Mouse (Mus musculus) ES-Bruce4 (cell line): ENCODE measurements around the gene Mib2.
"Not testable (repeated sequence)": the region's sequence is repeated elsewhere in the genome, so short reads cannot be mapped to it uniquely, and the experiment has no call there.

Experiments used
- CTCF ChIP-seq: IDR thresholded peaks from one replicate; pipeline ENCODE4 v1.8.1; 2011; ENCODE audit warnings: low read depth, low read length
- EP300 ChIP-seq: IDR thresholded peaks from 2 replicates; pipeline ENCODE4 v1.6.1; 2011; ENCODE audit warnings: low read depth, low read length; ENCODE audit not compliant: insufficient read depth

DNA sequence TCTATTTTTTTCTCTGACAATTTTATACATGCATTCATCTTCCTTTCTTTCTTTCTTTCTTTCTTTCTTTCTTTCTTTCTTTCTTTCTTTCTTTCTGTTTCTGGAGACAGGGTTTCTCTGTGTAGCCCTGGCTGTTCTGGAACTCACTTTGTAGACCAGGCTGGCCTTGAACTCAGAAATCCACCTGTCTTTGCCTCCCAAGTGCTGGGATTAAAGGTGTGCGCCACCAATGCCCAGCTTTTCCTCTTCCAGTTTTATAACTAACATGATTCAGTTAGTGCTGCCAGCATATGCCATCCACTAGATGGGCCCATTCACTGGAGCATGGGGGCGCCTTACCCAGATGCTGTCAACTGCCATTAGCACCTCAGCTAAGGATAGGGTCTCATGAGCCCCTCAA lies 23.7 kb downstream of the Mib2 start, which contains the start of gene Gm10563:
- not testable (repeated sequence) for TF ChIP-seq EP300, CTCF
